Mouse (Mus musculus): Measurements from ENCODE around the gene Nln. TPM values are rescaled to one million over a fixed set of nuclear protein-coding genes. Genes with fewer than 3 reads are reported as not detected.

The Nln gene
- total and polyA plus RNA-seq, 3 experiments: 9.7 to 20.2 (median 19.5) TPM

GRCm38 (mm10) chr13:104042738-104043137 lies 66.7 kb downstream of the Nln start:
- DNase-seq: no peak

DNA sequence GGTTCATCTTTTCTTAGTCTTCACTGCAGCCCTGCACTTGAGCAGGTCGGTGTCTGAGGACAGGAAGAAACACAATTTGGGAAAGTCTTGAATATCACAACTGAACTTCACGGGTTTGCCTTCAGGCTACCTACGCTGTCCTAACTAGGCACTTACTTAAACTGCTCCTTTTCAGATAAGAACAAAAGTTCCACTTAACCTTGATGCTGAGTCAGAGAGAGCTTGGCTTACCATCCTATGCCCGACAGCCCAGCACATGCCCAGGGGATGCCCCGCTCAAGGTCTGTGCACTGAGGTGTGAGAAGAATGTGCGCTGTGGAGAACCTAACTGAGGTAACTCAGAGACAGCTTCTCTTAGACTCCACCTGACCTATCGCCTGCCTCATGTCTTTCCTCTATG lies 67.9 kb downstream of the Nln start:
- peak; percentile 69 for DNase-seq

DNA sequence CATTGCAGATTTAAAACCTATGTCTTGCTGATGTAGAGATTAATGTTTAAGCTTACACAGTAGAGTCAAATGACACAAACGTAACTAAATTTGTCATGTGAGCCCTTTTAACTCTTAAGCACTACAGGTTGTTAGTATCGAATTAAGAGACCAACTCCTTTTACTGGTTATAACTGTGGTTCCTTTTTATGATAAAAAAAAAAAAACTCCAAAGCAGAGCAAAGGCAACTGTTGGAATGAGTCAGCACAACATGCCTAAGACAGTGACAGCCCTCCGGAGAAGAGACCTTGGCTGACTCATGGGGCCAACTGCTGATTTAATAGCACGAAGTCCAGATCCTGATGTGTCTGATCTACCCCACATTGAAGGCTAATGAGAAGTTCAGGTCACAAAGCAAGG lies 68.5 kb downstream of the Nln start:
- DNase-seq: peak; percentile 86

DNA sequence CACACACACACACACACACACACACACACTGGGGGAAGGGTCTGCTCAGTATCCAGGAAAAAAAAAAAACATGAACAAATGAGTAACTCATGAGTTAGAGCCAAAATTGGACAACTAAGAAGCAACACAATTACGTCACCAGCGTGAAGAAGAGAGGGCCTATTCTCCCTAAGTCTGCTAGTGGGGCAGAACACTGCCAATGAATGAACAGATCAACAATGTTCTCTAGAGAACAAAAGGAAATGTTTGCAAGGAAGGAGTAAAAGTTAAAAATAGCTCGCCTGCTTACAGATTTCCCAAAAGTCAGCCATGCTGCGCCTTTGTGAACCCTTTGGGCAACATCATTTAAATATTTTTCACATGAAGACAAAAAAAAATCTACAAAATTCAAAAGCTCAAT lies 69.6 kb downstream of the Nln start:
- DNase-seq: no peak

DNA sequence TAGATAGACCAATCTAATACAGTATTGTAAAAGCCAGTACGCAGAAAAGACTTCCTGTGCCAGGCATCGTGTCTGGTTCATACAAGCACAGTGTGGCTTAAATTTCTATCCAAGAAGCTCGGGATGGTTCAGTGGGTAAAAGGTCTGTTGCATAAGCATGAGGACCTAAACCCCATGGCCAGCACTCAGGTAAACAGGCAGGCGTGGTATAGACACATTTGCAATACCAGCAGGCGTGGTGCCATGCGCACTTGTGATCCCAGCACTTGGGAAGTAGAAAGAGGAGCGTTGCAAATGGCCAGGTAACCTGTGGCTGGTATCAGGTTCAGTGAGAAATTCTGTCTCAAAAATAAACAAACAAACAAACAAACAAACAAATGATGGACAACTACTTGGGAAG lies 70.5 kb downstream of the Nln start:
- DNase-seq: no peak

GRCm38 (mm10) chr13:104038358-104038757 lies 71.1 kb downstream of the Nln start:
- no peak for DNase-seq

- DNase-seq: no peak
These were observed 71.7 kb downstream of the Nln start for GRCm38 (mm10) chr13:104037531-104038290.

DNA sequence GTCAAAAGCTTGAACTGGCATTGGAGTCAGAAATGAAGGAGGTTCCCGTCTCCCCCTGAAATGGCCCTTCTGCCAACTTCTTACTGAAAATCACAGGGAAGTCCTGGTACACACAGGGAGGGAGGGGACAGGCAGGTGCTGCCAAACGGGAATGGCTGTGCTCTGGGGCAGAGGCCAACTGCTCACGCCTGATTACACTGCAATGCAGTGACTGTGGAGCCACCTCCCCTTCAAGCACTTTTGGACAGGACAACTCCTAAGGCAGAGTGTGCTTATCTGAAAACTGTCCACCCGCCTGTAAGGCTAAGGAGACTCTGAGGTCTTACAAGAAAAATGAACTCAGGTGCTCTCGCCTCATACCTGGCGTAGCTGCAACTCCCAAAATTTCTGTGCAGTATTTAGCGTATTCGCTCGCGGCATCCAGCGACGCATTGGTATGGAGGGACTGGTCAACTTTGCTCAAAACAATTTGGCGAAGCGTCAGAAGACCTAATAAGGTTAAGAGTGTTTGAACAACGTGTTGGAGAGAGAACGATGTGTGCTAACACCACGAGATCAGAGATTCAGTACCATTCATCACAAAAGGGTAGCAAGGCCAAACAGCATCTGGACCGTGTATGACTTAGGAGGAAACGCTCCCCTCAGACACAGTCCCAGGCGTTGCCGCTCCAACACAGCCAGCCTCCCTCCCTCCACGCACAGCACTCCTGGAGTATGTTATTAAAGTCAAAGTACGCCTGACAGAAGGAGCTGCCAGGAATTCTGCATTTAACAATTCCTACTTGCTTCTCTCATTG lies 72.7 kb downstream of the Nln start:
- no peak for DNase-seq

DNA sequence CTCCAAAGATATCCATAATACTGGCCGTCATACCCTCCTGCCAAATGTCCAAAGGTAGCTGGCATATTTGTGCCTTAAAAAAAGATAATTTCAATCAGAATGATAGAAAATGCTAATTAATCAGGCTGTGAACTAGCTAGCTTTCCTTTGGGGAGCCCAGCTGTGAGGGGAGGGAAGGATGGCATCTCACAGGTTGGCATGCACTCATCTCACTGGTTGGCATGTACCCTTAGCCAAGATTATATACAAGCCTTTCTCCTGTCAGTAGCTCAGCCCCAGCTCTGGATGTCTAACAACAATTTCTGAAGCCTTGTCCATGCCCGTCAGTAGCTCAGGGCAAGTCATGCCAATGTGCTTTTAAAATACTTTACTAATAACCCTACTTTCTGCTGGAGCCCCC lies 73.8 kb downstream of the Nln start:
- no peak for DNase-seq

DNA sequence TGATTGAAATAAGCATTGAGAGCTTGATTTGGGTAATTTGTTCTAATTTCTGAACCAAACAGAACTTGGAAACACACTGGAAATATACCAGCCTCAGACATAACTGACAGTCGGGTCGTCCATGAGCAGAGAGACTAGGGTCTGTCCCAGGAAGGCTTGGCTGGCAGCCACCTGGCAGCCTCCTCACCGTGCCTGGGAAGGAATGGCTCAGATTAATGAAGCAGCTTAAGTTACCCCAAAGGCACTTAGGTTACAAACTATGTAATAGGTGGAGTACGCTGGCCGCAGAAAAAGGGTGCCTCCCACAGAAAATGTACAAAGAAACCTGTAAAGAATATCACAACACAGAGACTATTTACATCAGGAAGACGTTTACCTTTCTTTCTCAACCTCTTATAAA lies 74.6 kb downstream of the Nln start:
- DNase-seq: no peak

DNA sequence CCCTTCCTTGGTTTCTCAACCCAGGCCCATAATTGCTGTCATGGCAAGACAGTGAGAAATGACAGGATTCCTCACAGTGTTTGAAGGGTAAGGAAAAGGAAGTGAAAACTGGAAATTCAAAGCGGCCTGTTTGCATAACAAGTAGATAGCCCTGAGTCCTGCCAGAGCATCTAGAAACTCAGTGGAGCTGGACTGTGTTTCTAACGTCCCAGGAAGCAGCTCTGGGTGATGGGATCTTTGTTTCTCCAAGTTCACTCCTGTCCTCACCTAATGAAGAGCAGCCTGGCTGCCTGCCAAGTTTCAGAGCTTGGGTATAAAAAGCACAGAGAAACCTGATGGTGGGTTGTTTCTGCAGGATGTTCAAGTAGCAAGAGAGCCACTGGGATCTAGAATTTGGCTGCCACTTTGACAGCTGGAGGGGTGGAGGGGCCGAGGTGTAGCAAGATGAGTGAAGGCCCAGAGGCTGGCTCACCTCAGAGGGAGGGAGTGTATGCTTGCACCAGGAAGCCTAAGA lies 76.7 kb downstream of the Nln start:
- no peak for DNase-seq

- no peak for DNase-seq
These were observed 77.5 kb downstream of the Nln start for GRCm38 (mm10) chr13:104031821-104032331.

DNA sequence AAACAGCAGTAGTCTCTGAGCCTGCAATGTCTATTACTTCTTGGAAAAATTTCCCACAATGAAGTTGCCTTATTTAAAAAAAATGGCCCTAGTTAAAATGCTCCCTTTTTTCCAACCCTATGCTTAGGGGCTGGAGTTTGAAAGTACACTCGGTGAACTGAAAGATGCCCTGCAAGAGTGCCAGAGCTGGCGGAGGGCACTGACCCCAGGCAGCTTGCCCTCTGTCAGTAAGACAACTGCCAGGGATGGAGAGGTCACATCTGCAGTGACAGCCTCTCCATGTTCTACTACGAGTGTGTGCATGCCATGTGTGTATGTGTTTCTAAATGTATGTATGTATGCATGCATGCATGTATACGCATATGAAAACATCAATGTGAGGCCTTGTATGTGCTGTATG lies 78.5 kb downstream of the Nln start:
- DNase-seq: no peak

DNA sequence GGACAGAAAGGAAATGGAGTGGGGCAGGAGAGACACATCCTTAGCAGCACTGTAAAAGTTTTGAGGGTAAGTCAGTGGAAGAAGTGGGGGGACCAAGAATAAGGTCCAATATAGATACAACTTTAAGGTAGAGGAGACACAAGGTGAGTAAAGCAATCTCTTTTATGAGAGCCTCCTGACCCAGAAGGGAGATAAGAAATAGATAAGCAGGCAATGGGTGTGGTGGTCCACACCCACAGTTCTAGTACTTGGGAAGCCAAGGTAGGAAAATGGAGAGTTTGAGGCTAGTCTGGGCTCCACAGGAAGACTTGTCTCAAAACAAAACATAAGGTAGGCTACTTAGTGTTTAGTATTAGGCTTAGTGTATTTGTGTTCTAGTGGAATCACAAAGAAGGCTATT lies 79.9 kb downstream of the Nln start:
- no peak for DNase-seq

DNA sequence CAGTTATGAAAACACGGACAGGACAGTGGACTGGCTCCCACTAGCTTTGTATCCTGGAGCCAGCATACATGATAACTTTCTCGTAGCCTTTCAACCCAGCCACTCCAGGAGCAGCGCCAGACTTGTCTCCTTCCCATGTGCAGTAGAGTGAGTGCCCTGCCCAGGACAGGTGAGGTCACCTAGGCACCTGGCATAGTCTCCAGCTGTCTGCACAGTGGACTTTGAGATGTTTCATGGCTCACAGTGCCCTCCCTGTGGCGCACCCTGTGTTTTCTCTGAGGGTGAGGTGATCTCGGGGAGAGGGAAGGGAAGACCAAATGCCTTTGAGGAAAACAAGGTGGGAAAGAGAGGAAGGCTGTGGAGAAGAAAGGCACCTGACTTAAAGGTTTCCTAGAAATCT lies 80.3 kb downstream of the Nln start:
- DNase-seq: no peak

GRCm38 (mm10) chr13:104026525-104026924 lies 82.9 kb downstream of the Nln start:
- no peak for DNase-seq

DNA sequence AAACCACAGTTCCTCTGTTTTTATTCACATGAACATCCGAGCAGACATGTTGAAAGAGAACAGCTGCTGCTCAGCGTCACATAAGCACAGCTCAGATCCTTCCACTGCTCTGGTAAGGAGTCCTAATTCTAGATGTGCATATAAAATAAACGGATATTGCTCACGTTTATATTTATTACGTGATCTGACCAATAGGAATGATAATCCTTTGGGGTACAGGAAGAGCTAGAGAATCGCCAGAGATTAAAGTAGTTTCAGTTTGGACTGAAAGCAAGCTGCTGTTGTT lies 83.8 kb downstream of the Nln start:
- no peak for DNase-seq

DNA sequence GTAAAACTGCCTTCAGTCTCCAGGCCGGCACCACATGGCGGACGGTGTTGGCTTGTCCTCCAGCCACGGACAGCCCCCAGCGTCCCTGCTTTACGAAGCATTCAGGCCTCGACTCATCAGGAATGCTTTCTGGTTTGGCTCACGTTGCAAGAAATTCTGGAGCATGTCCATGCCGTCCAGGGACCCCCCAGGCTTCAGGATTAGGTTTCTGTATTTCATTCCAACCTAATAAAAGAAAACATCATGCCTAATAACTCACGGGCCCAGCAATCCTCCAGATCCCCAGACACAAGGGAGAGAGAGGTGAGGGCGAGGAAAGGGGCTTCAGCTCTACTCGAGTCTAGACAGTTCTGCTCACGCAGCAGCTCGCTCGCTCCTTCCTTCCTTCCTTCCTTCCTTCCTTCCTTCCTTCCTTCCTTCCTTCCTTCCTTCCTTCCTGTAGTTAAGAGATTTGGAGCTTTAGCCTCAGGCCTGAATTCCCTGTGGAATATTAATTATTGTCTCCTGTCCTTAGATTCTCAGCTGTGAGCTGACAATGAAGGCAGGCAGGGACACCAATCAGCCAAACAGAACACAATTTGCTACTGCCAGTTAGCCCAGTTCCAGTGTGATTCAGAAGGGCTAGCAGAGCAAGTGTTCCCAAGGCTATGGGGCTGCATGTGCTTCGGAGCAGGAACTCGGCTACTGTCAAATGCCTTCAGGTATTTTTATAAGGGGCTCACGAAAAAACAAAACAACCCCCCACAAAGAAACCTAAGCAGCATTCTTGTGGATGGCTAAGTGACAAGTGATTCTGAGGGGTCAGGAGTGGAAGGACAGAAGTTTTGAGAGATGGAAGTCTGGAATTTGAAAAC lies 84.3 kb downstream of the Nln start:
- DNase-seq: peak; percentile 45

DNA sequence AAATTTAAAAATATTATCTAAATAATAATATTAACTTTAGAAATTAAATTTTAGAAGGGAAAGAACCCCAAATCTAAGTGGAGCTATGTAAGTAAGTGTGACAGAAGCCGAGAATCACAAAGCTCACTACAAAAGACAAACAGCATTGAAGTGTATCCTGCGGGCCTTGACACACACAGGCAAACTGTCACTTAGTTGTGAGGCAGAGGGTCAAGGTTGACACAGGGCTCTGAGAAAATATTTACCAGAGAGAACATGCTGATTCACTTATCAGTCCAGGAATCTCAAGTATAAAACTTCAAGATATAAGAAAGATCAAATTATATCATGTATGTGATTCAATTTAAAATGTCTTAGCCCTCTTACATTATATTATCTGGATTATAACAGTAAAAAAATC lies 85.1 kb downstream of the Nln start:
- DNase-seq: peak; percentile 55

GRCm38 (mm10) chr13:104023356-104023911 lies 86.0 kb downstream of the Nln start:
- no peak for DNase-seq

- DNase-seq: no peak
These were observed 90.8 kb downstream of the Nln start for GRCm38 (mm10) chr13:104018466-104019076.
